Mouse (Mus musculus): Measurements from ENCODE around the gene Ldhb.
"Not testable (repeated sequence)": the region's sequence is repeated elsewhere in the genome, so short reads cannot be mapped to it uniquely, and the experiment has no call there.

The Ldhb gene

GRCm38 (mm10) chr6:142512902-142513301 lies 5.1 kb upstream of the Ldhb start:
- DNase-seq (ENCODE audit: low read depth) = no peak

GRCm38 (mm10) chr6:142511516-142512135 lies 3.9 kb upstream of the Ldhb start:
- DNase-seq (ENCODE audit: low read depth) = peak; percentile 13

GRCm38 (mm10) chr6:142508663-142509062 lies 906 bp upstream of the Ldhb start:
- DNase-seq (ENCODE audit: low read depth) = peak; percentile 72

GRCm38 (mm10) chr6:142507033-142507784 lies 548 bp downstream of the Ldhb start:
- peak; percentile 48 for DNase-seq (ENCODE audit: low read depth)

- peak; percentile 14 for DNase-seq (ENCODE audit: low read depth)
Observed at GRCm38 (mm10) chr6:142506338-142507032, 1.3 kb downstream of the Ldhb start.

- no peak for DNase-seq (ENCODE audit: low read depth)
Observed at GRCm38 (mm10) chr6:142503601-142504000, 4.2 kb downstream of the Ldhb start.

GRCm38 (mm10) chr6:142502519-142503125 lies 5.1 kb downstream of the Ldhb start:
- DNase-seq (ENCODE audit: low read depth) = no peak

GRCm38 (mm10) chr6:142490114-142490513 lies 17.6 kb downstream of the Ldhb start:
- DNase-seq (ENCODE audit: low read depth) = not testable (repeated sequence)

GRCm38 (mm10) chr6:142487638-142488037 lies 20.1 kb downstream of the Ldhb start:
- no peak for DNase-seq (ENCODE audit: low read depth)

- DNase-seq (ENCODE audit: low read depth) = peak; percentile 30
Observed at GRCm38 (mm10) chr6:142485478-142486123, 22.2 kb downstream of the Ldhb start.

GRCm38 (mm10) chr6:142477239-142477638 lies 30.5 kb downstream of the Ldhb start:
- DNase-seq (ENCODE audit: low read depth) = peak; percentile 47

GRCm38 (mm10) chr6:142472801-142473203 lies 35.0 kb downstream of the Ldhb start, which contains the start of gene Gys2:
Gene Gys2 (minus strand): TSS chr6:142473109.
- no peak for DNase-seq (ENCODE audit: low read depth)

- DNase-seq (ENCODE audit: low read depth) = no peak
Observed at GRCm38 (mm10) chr6:142471141-142471540, 36.6 kb downstream of the Ldhb start.

- DNase-seq (ENCODE audit: low read depth) = peak; percentile 87
Observed at GRCm38 (mm10) chr6:142469602-142470001, 38.2 kb downstream of the Ldhb start.

- DNase-seq (ENCODE audit: low read depth) = no peak
Observed at GRCm38 (mm10) chr6:142462194-142462593, 45.6 kb downstream of the Ldhb start.

- no peak for DNase-seq (ENCODE audit: low read depth)
Observed at GRCm38 (mm10) chr6:142459017-142459678, 48.6 kb downstream of the Ldhb start.

GRCm38 (mm10) chr6:142458010-142458409 lies 49.7 kb downstream of the Ldhb start:
- no peak for DNase-seq (ENCODE audit: low read depth)

GRCm38 (mm10) chr6:142455314-142455996 lies 52.3 kb downstream of the Ldhb start:
- no peak for DNase-seq (ENCODE audit: low read depth)

GRCm38 (mm10) chr6:142453311-142453710 lies 54.4 kb downstream of the Ldhb start:
- DNase-seq (ENCODE audit: low read depth) = no peak

GRCm38 (mm10) chr6:142451381-142451780 lies 56.4 kb downstream of the Ldhb start:
- DNase-seq (ENCODE audit: low read depth) = no peak

Data from NIH3T3 (cell line).